Mouse (Mus musculus) monocyte, adult 2 months (primary cell): ENCODE data around the gene Ly6g5b.

Experiments used
- DNase-seq, 2 experiments: peaks; one replicate each; pipeline ENCODE4 v3.0.0; 2022; ENCODE audit warnings: low spot score in 2 of 2, low read depth in 1 of 2

Gene Ly6g5b

DNA sequence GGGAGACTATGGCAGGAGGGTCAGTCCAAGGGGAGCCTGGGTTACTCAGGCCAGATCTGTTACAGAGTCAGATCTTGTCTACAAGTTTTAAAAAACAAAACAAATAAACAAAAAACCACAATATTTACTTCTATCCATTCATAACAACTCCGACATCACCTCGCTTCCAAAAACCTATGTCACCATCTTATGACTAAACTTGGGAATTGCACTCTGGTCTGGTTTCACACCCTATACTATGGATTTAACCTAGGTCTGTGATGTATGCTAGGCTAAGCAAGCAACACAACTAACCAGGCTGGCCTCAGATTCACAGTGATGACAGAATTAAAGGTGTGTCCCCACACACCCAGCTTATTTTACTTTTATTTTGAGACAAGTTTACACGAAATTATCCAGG is 8.7 kb downstream of the Ly6g5b start:
- DNase-seq, result no peak

DNA sequence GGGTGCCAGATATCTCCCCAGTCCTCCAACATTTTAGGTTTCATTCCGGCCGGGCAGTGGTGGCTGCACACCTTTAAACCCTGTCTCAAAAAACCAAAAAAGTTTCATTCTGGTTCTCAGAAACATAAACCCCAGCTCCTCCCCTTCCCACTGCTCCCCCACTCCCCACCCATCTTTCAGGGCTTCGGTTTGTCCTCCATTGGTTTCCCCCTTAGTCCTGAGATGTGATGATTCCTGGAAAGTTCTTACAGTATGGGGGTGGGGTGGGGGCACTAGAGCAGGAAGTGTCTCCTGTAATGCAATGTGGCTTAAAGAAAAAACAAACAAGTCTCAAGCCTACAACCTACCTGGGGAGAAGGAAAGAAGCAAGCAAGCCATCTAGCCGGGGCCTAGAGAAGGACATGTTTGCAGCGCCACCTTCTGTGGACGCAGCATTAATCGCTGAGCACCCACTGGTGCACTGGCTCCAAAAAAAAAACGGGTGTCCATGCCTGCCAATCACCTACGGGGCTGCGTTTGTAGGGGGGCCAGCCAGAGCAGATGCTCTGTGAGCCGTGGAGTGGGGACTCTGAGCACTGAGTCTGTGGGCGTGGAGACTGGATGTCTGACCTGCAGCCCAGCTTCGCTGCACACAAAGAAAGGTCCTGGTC is 9.4 kb downstream of the Ly6g5b start:
- DNase-seq, result no peak

DNA sequence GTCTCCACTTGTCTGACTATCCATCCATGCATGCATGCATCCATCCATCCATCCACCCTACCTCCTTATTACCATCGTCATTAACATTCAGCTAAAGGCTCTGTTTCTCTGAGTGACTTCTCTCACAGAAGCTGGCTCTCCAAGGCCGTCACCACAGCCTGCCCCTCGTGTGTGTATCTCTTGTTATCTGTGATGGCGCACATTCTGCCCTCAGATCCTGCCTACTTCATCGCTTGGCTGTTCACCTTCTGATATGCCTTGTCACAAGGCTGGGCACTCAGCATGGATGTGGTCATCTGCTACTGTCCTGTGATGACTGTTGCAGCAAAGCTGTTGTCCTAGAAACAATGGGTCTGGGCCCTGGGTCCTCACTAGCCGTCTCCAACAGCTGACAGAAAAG is 10.5 kb downstream of the Ly6g5b start:
- DNase-seq, result no peak

DNA sequence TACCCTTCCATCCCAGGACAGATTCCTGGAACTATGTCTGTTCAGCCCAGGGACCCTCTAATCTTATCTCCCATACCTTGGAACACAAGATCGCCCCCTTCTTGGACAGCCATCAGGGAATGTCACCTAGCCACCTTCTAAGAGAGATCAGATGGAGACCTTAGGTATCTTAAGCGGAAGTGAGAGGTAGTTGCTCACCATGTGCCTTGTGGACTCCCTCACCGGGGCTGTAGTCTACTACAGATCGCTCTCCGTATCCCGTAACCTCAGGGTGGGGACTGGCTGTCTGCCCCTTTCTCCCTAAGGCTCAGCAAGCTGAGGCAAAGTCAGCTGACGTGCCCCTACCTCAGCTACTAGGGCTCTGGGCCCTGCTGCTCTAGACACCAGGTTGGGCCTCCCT is 11.1 kb downstream of the Ly6g5b start:
- DNase-seq, result no peak

DNA sequence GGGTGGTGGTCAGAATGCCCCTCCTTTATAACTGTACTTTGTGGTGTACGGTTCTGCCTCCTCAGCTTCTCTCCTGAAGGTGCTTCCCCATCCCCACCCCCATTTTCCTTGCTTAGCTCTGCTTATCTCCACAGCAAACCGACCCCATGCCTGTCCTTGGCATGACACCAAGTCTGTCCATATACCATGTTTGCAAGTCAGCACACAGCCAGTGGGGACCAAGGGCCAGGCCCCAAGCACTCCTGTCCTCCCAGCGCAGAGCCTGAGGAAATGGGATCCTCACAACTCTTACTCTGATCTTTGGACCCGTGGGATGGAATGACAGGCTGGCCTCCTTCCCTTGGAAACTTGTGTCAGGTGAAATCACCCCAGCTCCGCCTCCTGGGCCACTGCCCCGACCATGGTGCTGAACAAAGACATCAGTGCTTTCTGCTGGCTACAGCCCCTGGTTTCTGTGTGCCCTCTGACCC is 12.0 kb downstream of the Ly6g5b start:
- DNase-seq, result no peak

DNA sequence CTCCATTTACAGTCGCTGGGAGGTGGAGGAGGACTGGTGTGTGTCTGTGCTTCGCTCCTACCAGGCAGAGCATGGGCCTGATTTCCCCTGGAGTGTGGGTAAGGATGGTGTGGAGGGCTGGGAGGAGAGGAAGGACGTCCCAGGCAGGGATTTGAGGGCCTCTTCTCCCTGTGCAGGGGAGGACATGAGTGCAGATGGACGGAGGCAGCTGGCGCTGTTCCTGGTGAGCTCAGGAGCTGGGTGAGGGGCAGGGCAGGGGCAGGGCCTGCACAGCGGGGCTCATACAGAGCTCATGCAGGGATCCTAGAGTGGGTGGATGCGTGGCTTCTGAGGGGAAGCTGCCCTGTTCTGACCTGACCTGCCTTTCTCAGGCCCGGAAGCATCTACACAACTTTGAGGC is 12.9 kb downstream of the Ly6g5b start:
- no peak for DNase-seq

DNA sequence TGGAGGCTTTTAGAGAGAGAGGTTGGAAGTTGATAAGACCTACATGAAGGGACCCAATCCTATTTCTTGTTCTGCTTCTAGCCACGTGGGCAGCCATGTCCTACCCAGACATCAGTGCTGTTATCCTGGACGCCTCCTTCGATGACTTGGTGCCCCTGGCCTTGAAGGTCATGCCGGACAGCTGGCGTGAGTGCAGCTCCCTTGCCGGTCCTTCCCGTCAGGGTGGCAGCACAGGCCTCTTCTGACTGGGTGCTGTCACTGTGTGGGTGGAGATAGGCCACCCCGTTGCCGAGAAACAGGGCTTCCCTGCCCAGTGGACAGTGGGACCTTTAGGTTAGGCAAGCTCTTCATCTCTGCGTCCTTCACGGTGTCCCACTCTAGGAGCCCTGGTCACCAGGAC is 14.1 kb downstream of the Ly6g5b start:
- DNase-seq, result no peak

DNA sequence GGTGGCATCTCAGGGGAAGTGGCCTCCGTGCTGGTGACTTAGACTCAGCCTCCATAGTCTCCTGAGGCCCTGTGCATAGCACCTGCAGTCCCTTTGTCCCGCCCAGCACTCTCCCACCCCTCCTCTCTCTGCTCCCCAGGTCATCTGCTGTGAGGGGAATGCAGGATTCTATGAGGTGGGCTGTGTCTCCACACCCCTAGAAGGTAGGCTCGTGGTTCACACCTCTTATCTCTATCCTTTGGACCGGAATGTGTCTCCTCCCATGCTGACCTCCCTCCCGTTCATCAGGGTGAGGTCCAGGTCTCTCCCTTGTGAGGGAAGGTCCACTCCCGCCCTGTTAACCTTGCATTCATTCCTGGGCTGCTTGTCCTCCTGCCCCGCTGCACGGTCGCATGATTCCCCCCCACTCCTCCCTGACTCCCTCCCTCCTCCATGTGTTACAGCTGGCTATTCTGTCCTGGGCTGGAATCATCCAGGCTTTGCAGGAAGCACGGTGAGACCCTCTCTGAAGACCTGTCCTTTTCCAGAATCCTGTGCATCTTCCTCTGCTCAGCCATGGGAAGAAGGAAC is 14.9 kb downstream of the Ly6g5b start:
- DNase-seq, result no peak

DNA sequence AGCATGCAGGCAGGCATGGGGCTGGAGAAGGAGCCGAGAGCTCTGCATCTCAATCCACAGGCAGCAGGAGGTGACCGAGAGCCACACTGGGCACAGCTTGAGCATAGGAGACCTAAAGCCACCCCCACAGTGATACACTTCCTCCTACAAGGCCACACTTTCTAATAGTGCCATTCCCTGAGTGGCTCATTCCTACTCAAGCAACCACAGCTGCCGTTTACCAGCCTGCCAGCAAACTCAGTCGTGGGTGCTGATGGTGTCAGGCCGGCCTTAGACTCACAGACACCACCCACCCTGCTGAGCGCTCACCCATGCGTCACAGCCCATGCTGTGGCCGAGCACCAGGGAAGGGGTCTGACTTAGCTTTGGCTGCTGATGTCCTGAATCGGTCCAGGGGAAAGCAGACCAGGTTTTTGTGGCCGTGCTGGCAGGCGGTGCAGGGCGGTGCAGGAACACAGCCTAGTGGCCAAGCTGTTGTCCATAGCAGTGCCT is 18.0 kb downstream of the Ly6g5b start:
- DNase-seq, result no peak

DNA sequence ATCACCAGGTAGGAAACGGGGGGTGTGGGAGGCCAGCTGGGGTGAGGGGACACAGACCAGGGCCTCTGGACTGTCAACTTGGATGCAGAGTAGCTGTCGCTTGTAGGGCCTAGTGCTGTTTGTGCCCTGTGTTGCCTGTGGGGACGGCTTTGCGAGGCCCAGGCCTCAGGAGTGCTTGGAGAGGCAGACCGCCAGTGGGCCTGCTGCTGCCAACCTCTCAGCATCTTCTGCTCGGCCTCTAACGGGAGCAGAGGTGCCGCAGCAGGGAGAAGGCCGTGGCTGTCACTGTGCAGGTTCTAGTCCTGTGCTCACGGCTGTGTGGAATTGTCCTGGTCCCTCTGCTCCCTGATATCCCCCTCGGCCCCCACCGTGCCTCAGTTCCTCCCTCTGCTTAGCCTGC is 18.6 kb downstream of the Ly6g5b start:
- DNase-seq, result no peak

DNA sequence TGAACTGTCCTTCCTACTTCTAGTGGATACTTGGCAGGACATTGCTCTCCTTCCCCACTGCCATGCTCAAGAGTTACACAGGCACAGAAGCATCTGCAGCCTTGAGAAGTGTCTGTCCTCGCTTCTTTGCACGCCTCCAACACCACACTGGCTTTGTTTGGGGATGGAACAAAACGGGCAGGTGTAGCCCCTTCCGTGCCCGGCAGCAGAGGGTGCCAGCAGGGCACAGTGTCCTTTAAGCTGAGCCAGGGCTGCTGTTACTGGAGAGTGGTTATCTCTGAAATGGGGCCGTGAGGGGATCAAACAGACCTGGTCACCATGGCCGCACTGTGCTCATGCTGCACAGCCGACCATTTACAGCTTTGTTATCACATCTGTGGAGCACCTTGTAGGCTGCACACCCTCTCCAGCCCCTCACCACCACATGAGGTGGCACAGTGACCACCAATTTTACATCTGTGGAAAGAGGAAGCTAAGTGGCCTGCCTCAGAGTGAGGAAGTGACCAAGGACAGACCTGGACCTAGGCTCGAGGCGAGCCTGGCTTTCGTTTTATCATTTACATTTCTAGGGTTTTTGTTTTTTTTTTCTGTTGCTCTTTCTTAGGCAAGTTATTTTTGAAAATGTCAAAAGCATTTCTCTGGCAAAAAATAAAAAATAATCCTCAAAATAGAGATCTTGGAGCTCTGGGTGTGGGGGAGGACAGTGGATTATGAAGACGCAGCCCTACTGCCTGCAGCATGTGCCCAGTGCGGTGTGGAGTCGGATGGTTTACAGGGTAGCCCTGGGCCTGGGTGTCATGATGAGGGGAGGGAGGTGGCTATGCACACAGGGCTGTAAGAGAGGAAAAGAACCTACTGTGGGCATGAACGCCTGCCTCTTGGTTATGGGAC is 20.5 kb downstream of the Ly6g5b start:
- no peak for DNase-seq

DNA sequence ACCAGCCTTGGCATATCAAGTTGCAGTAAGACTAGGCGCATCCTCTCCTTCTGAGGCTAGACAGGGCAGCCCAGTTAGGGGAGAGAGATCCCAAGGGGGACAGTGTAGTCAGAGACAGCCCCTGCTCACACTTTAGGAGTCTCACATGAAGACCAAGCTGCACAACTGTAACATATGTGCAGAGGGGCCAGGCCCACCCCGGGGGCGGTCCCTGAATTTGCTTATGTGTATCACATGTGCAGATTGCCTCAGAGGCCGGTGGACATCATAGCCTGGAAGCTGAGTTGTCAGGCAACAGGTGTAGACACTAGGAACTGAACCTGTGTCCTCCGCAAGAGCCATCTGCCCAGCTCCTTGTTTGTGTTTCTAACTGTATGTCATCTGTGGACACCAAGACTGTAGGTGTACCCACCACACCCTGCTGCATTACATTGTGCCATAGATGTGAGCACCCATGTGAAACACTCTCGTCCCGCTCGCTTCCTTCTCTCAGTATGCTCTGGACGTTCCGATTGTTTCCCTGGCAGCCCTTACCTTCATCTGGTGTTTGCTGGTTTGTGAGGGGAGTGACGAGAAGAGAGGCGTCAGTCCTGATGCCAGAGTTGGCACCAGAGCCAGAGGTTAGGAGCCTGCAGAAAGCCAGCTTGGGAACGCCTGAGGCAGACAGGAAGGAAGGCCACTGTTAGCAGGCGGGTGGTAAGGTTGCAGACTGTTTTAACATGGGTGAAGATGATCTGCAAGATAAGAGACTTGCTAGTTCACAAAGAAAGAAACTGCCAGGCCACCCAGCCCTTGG is 22.6 kb downstream of the Ly6g5b start:
- no peak for DNase-seq

DNA sequence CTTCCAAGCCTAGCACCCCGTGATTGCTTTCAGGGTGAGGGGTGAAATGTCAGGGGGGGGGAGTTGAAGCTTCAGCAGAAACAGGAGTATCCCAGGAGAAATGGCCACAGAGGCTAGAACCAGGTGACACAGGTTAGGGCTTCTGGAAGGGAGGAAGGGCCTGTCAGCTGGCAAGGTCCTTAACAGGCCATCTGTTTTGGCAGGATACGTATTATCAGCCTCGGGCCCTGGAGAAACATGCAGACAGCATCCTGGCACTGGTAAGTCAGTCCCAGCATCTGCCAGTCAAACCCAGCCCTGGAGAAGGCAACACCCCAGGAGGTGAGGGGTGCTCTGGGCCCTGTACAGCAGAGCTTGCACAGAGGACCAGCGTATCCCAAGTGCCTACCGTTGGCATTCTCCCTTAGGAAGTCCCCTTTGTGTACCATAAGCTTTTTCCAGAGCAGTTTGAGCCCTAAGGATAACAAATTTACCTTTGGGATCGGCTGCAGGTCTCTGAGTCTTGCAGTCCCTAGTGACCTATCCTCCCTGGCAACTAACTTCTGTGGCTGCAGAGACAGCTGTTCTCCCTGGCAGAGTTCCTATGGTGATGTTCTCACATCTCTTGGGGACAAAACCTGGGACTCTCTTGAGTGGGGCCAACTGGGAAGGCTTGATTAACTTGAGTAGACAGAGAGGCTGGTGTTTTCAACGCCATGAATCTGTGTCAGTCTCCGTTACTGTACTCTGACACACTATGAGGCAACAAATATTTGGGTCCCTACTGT is 24.9 kb downstream of the Ly6g5b start:
- DNase-seq, result no peak

DNA sequence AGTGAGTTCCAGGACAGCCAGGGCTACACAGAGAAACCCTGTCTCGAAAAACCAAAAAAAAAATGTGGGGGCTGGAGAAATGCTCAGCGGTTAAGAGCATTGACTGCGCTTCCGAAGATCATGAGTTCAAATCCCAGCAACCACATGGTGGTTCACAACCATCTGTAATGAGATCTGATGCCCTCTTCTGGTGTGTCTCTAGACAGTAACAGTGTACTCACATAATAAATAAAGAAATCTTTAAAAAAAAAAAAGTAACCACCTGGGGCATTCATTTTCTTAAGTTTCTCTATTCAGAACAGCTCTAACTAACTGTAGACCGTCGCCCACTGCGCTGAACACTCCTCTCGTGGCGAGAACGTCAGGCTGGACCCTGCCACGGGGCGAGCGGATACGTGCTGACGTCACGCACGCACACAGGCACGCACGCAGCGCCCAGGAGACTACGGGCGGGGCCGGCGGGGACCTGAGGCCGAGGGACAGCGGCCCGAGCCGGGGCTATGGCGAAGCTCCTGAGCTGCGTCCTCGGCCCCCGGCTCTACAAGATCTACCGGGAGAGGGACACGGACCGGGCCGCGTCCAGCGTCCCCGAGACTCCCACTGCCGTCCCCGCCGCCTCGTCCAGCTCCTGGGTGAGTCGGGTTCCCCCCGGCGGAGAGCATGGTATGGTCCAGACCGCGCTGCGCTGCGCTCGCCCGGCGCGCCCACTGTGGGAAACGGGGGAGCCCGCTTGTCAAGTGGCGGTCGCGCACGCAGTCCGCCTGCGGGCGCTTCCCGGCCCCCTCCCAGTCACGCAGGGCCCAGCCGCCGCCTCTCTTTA is 26.2 kb downstream of the Ly6g5b start, which contains the start of gene Abhd16a:
Gene Abhd16a (plus strand): TSS at position 439 of the 820 bp plus-strand sequence.
- DNase-seq, result peak; percentile 79 to 92

DNA sequence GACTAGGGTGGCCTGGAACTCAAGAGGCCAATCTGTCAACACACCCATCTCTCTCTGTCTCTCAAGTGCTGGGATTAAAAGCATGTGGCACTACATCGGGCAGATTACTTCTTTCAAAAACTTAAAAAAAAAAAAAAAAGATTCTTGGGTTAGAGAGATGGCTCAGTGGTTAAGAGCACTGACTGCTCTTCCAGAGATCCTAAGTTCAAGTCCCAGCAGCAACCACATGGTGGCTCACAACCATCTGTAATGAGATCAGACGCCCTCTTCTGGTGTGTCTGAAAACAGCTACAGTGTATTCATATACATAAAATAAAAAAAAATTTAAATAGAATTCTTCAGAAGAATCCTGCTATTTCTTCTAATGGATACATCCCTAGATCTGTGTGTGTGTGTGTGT is 27.1 kb downstream of the Ly6g5b start:
- no peak for DNase-seq

DNA sequence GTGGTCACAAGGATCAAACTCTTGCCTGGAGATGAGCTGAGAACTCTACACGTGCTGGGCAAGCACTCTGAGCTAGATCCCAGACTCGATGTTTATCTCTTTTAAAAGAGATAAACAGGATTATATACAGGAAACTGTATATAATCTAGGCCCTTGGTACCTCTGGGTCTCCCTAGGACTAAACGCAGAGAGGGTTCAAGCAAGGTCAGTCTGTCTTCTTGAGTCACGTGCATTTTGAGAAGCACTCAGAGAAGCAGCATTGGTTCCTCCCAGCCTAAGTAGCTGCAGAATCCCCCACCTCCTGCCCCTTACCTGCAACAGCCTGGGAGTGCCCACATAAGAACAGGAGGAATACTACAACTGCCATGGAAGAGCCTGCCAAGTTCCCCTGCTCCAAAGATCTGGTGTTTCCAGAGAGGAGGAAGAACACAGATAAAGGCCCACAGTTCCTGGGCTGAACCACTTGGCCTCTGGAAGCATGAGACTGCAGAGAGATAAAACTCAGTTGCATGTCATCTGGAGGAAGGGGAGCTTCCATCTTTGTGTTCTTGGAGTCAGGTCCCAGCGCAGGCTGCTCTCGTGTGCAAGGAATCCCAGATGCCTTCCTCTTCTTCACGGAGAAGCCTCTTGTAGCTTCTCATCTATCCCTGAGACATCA is 29.9 kb downstream of the Ly6g5b start, which contains the start of gene Ly6g6f:
Gene Ly6g6f (minus strand): TSS at position 403 of the 658 bp plus-strand sequence.
- DNase-seq, result no peak

DNA sequence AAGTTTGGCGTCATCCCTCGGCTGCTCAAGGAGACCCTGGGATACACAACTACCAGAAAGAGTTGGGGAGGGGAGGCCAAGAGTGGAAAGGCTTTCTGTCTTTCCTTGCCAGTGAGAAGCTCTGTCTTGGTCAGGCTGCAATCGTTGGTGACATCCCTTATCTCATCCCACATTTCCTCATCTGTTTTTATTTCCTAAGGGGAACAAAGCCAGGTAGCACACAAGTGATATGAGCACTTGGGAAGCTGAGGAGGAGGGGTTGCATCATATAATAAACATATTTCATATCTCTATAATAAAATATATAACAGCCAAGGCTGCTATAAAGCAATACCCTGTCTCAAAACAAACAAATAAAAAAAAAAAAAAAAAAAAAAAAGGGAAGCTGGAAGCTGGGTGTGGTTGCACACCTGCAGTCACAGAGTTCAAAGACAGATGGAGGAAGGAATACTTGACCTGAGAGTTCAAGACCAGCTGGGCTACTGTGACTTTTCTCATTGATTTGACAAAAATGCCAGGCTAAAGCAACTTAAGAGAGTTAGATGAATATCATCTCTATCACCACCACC is 31.2 kb downstream of the Ly6g5b start:
- no peak for DNase-seq

DNA sequence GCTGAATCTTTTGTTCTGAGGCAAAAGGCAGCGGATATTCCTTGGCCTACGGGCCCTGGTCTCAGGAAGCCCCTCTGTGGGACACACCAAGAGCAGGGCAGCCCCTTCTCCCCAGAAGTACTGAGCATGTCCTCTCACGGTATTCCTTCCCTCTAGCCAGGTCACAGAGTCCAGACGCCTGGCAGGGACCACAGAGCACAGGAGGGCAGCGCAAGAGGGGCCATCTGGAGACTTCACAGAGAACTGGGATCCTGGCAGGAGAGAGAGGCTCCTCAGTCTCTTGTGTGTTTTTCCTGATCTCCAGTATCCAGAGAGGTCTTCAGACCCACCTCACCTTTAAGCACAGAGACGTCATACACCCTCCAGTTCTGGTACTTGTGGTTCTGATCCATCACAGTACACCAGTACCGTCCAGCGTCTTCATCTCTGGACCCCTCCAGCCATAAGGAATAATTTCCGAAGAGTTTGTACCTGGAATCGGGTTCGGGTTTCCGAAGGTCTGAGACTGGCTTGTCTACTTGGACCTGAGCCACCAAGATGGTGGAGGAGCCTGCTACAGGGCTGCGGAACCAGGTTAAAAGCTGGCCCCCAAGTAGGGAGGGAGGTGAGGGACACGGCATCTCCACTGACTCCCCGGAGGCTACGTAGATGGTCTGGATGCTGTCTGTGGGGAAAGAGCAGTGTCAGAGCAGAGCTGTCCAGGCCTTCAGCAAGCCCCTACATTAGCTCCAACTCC is 32.2 kb downstream of the Ly6g5b start:
- no peak for DNase-seq
